Mouse (Mus musculus): ENCODE data around the gene Ankrd11. TPM values are rescaled to one million over a fixed set of nuclear protein-coding genes. Genes with fewer than 3 reads are reported as not detected.

The Ankrd11 gene
- polyA plus RNA-seq, 1 experiment: 67.5 TPM

GRCm38 (mm10) chr8:122926782-122927181 is 115.3 kb downstream of the Ankrd11 start:
- no peak overlapping the region for H3K4me3 ChIP-seq (replicated peaks; ENCODE audit: extremely low read depth, low read depth, low read length)
- no peak for TF ChIP-seq POLR2A (IDR thresholded peaks at IDR 0.05; ENCODE audit: borderline replicate concordance, extremely low read depth, low read depth, low read length)
- TF ChIP-seq CTCF (IDR thresholded peaks at IDR 0.05; ENCODE audit: insufficient read depth, low read length): 0 out of 2 replicates have a peak, but pooled peaks have one; percentile 27
- WGBS: 77% methylated on average over 7 of the region's 7 CpGs
- no peak for DNase-seq
- H3K4me1 ChIP-seq (ENCODE audit: control insufficient read depth, insufficient read depth, low read length): peaks cover 21% of the 10 kb centered on the region

- DNase-seq: no peak
- peaks cover 21% of the 10 kb centered on the region for H3K4me1 ChIP-seq (ENCODE audit: control insufficient read depth, insufficient read depth, low read length)
- WGBS: 72% methylated on average over 8 of the region's 8 CpGs
- no peak overlapping the region for H3K4me3 ChIP-seq (replicated peaks; ENCODE audit: extremely low read depth, low read depth, low read length)
- no peak for TF ChIP-seq CTCF (IDR thresholded peaks at IDR 0.05; ENCODE audit: insufficient read depth, low read length)
- TF ChIP-seq POLR2A (IDR thresholded peaks at IDR 0.05; ENCODE audit: borderline replicate concordance, extremely low read depth, low read depth, low read length): no peak
Observed at GRCm38 (mm10) chr8:122925939-122926722, 115.9 kb downstream of the Ankrd11 start.

GRCm38 (mm10) chr8:122924091-122924490 is 118.0 kb downstream of the Ankrd11 start:
- TF ChIP-seq CTCF (IDR thresholded peaks at IDR 0.05; ENCODE audit: insufficient read depth, low read length): no peak
- TF ChIP-seq POLR2A (IDR thresholded peaks at IDR 0.05; ENCODE audit: borderline replicate concordance, extremely low read depth, low read depth, low read length): no peak
- no peak overlapping the region for H3K4me3 ChIP-seq (replicated peaks; ENCODE audit: extremely low read depth, low read depth, low read length)
- DNase-seq: no peak
- peaks cover 17% of the 10 kb centered on the region for H3K4me1 ChIP-seq (ENCODE audit: control insufficient read depth, insufficient read depth, low read length)
- WGBS: 42% methylated on average over 6 of the region's 6 CpGs

GRCm38 (mm10) chr8:122923431-122924090 is 118.5 kb downstream of the Ankrd11 start:
- H3K4me3 ChIP-seq (replicated peaks; ENCODE audit: extremely low read depth, low read depth, low read length): no peak overlapping the region
- no peak for TF ChIP-seq CTCF (IDR thresholded peaks at IDR 0.05; ENCODE audit: insufficient read depth, low read length)
- H3K4me1 ChIP-seq (ENCODE audit: control insufficient read depth, insufficient read depth, low read length): peaks cover 16% of the 10 kb centered on the region
- WGBS: 55% methylated on average over 7 of the region's 7 CpGs
- no peak for DNase-seq

GRCm38 (mm10) chr8:122922945-122923344 is 119.1 kb downstream of the Ankrd11 start:
- no peak for DNase-seq
- peaks cover 20% of the 10 kb centered on the region for H3K4me1 ChIP-seq (ENCODE audit: control insufficient read depth, insufficient read depth, low read length)
- 80% methylated on average over 3 of the region's 3 CpGs for WGBS
- H3K4me3 ChIP-seq (replicated peaks; ENCODE audit: extremely low read depth, low read depth, low read length): no peak overlapping the region
- TF ChIP-seq CTCF (IDR thresholded peaks at IDR 0.05; ENCODE audit: insufficient read depth, low read length) (no peak), POLR2A (IDR thresholded peaks at IDR 0.05; ENCODE audit: borderline replicate concordance, extremely low read depth, low read depth, low read length) (no peak)

- WGBS: 78% methylated on average over 7 of the region's 7 CpGs
- Histone ChIP-seq H3K4me1 (ENCODE audit: control insufficient read depth, insufficient read depth, low read length) (peaks cover 31% of the 10 kb centered on the region), H3K4me3 (replicated peaks; ENCODE audit: extremely low read depth, low read depth, low read length) (no peak overlapping the region)
- DNase-seq: no peak
- no peak for TF ChIP-seq POLR2A (IDR thresholded peaks at IDR 0.05; ENCODE audit: borderline replicate concordance, extremely low read depth, low read depth, low read length)
- TF ChIP-seq CTCF (IDR thresholded peaks at IDR 0.05; ENCODE audit: insufficient read depth, low read length): no peak
Observed at GRCm38 (mm10) chr8:122920890-122921289, 121.2 kb downstream of the Ankrd11 start.

- peaks cover 23% of the 10 kb centered on the region for H3K4me1 ChIP-seq (ENCODE audit: control insufficient read depth, insufficient read depth, low read length)
- WGBS: 59% methylated on average over 7 of the region's 7 CpGs
- H3K4me3 ChIP-seq (replicated peaks; ENCODE audit: extremely low read depth, low read depth, low read length): no peak overlapping the region
- DNase-seq: no peak
- TF ChIP-seq POLR2A (IDR thresholded peaks at IDR 0.05; ENCODE audit: borderline replicate concordance, extremely low read depth, low read depth, low read length) (no peak), CTCF (IDR thresholded peaks at IDR 0.05; ENCODE audit: insufficient read depth, low read length) (no peak)
Observed at GRCm38 (mm10) chr8:122918438-122919107, 123.5 kb downstream of the Ankrd11 start.

- DNase-seq: no peak
- 35% methylated on average over 11 of the region's 11 CpGs for WGBS
Observed at GRCm38 (mm10) chr8:122917531-122918392, 124.3 kb downstream of the Ankrd11 start.

GRCm38 (mm10) chr8:122916766-122917165 is 125.3 kb downstream of the Ankrd11 start:
- H3K4me1 ChIP-seq (ENCODE audit: control insufficient read depth, insufficient read depth, low read length): peaks cover 21% of the 10 kb centered on the region
- WGBS: 48% methylated on average over 3 of the region's 3 CpGs
- no peak overlapping the region for H3K4me3 ChIP-seq (replicated peaks; ENCODE audit: extremely low read depth, low read depth, low read length)
- TF ChIP-seq CTCF (IDR thresholded peaks at IDR 0.05; ENCODE audit: insufficient read depth, low read length) (no peak), POLR2A (IDR thresholded peaks at IDR 0.05; ENCODE audit: borderline replicate concordance, extremely low read depth, low read depth, low read length) (no peak)
- DNase-seq: no peak

More at GRCm38 (mm10) chr8:122917531-122918392, 124.3 kb downstream of the Ankrd11 start:
- TF ChIP-seq POLR2A (IDR thresholded peaks at IDR 0.05; ENCODE audit: borderline replicate concordance, extremely low read depth, low read depth, low read length) (no peak), CTCF (IDR thresholded peaks at IDR 0.05; ENCODE audit: insufficient read depth, low read length) (no peak)
- H3K4me1 ChIP-seq (ENCODE audit: control insufficient read depth, insufficient read depth, low read length): peaks cover 21% of the 10 kb centered on the region
- no peak overlapping the region for H3K4me3 ChIP-seq (replicated peaks; ENCODE audit: extremely low read depth, low read depth, low read length)
